Mouse (Mus musculus) liver, adult (tissue): ENCODE data around the gene Fhit.

Experiments
- GATA4 ChIP-seq: IDR thresholded peaks from 2 replicates; pipeline ENCODE4 v1.6.1; 2014; ENCODE audit warnings: mild to moderate bottlenecking, low read length; ENCODE audit not compliant: insufficient replicate concordance

Gene Fhit

GRCm38 (mm10) chr14:9634247-9634991 lies 1527.4 kb downstream of the Fhit start:
- no peak for TF ChIP-seq GATA4

GRCm38 (mm10) chr14:9632537-9632936 lies 1529.3 kb downstream of the Fhit start:
- no peak for TF ChIP-seq GATA4

- no peak for TF ChIP-seq GATA4
These were observed 1538.4 kb downstream of the Fhit start for GRCm38 (mm10) chr14:9623219-9624043.

- peak; percentile 59; the same call in 1 of the 2 replicates for TF ChIP-seq GATA4
These were observed 1540.8 kb downstream of the Fhit start for GRCm38 (mm10) chr14:9620902-9621540.

- TF ChIP-seq GATA4: no peak
These were observed 1542.0 kb downstream of the Fhit start for GRCm38 (mm10) chr14:9619840-9620239.

- no peak for TF ChIP-seq GATA4
These were observed 1548.7 kb downstream of the Fhit start for GRCm38 (mm10) chr14:9613126-9613525.

- no peak for TF ChIP-seq GATA4
These were observed 1552.7 kb downstream of the Fhit start for GRCm38 (mm10) chr14:9609120-9609519.

GRCm38 (mm10) chr14:9606584-9607377 lies 1555.1 kb downstream of the Fhit start:
- TF ChIP-seq GATA4: no peak

GRCm38 (mm10) chr14:9600271-9600670 lies 1561.6 kb downstream of the Fhit start:
- no peak for TF ChIP-seq GATA4

GRCm38 (mm10) chr14:9597460-9597977 lies 1564.3 kb downstream of the Fhit start:
- TF ChIP-seq GATA4: no peak

GRCm38 (mm10) chr14:9589121-9589520 lies 1572.7 kb downstream of the Fhit start:
- TF ChIP-seq GATA4: no peak

- peak; percentile 70; the same call in 1 of the 2 replicates for TF ChIP-seq GATA4
These were observed 1573.9 kb downstream of the Fhit start for GRCm38 (mm10) chr14:9587900-9588299.

GRCm38 (mm10) chr14:9583227-9584155 lies 1578.3 kb downstream of the Fhit start:
- TF ChIP-seq GATA4: no peak

- no peak for TF ChIP-seq GATA4
These were observed 1605.5 kb downstream of the Fhit start for GRCm38 (mm10) chr14:9556333-9556732.
